Mouse (Mus musculus): ENCODE measurements around the gene Tenm4.

DNA sequence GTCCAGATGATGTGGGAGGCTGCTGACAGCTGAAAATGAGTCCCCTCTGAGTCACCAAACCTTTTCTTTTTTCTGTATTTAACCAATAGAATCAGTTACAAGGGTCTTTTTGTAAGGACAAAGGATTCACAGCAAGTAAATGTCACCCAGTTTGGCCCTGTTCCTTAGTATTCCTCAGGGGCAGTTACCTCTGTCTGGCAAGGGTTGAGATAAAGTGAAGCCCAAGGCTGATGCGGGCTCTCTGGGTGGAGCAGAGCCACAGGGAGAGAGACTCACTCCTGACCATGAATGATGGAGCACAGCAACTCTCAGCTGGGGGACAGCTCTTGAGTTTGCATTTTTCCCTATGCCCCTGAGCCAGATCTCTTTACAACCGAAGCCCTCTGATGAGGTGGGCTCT is 681.7 kb downstream of the Tenm4 start:
- TF ChIP-seq POLR2A (IDR thresholded peaks at IDR 0.05; ENCODE audit: low read depth, low read length) (no peak), CTCF (IDR thresholded peaks at IDR 0.05; ENCODE audit: extremely low read depth, insufficient read length, insufficient replicate concordance, low read depth, low read length) (no peak)
